Mouse (Mus musculus): ENCODE measurements around the gene Nr4a1. TPM values are rescaled to one million over a fixed set of nuclear protein-coding genes. Genes with fewer than 3 reads are reported as not detected.

Nr4a1 gene
- polyA plus RNA-seq, 1 experiment from 2014 or later, result 9.5 TPM

- H3K36me3 ChIP-seq, result no peaks in the 10 kb centered on the region
- no peaks in the 10 kb centered on the region for H3K9me3 ChIP-seq
- 91% methylated on average over 3 of the region's 3 CpGs for WGBS
- no peak for ATAC-seq (ENCODE audit: insufficient number of reproducible peaks, insufficient read depth, low FRiP score, low TSS enrichment, low read depth)
- no peak overlapping the region for H3K4me3 ChIP-seq
- 0 out of 2 replicates have a peak overlapping the region, but pooled peaks have one; percentile 23 for H3K9ac ChIP-seq
- H3K4me2 ChIP-seq, result no peak overlapping the region
- peak overlapping the region; percentile 91 for H3K27ac ChIP-seq
- no peaks in the 10 kb centered on the region for H3K27me3 ChIP-seq
- H3K4me1 ChIP-seq, result peaks cover 31% of the 10 kb centered on the region
These were observed 5.9 kb downstream of the Nr4a1 start for GRCm38 (mm10) chr15:101259922-101260321.

DNA sequence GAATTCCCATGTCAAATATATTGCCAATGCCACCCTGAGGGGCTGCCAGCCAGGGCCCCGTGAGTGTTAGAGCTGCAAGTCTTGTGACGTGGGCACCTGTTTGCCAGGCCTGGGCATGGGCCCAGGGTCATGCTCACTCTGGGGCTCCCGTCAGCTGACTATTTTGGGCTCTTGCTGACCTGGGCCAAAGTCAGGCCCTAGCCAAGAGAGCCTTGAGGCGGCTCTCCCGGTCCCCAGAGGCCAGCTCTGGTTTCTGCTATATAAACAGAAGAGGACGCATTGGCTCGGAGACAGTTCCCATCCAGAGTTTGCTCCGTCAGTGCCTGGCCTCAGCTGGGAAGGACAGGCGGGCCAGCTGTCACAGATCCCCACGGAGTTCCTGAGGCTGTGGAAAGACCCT is 6.3 kb downstream of the Nr4a1 start:
- Histone ChIP-seq H3K27ac (peak overlapping the region; percentile 91), H3K4me1 (peaks cover 31% of the 10 kb centered on the region), H3K27me3 (no peaks in the 10 kb centered on the region), H3K9me3 (no peaks in the 10 kb centered on the region), H3K9ac (0 out of 2 replicates have a peak overlapping the region, but pooled peaks have one; percentile 23), H3K36me3 (no peaks in the 10 kb centered on the region), H3K4me3 (no peak overlapping the region), H3K4me2 (0 out of 2 replicates have a peak overlapping the region, but pooled peaks have one; percentile 31)
- ATAC-seq (ENCODE audit: insufficient number of reproducible peaks, insufficient read depth, low FRiP score, low TSS enrichment, low read depth), result no peak
- 44% methylated on average over 10 of the region's 10 CpGs for WGBS

GRCm38 (mm10) chr15:101260874-101261622 is 7.0 kb downstream of the Nr4a1 start:
- Histone ChIP-seq H3K9ac (peak overlapping the region; percentile 52; the same call in 1 of the 2 replicates), H3K27ac (peak overlapping the region; percentile 91), H3K9me3 (no peaks in the 10 kb centered on the region), H3K4me1 (peaks cover 36% of the 10 kb centered on the region), H3K4me3 (no peak overlapping the region), H3K27me3 (no peaks in the 10 kb centered on the region), H3K4me2 (peak overlapping the region; percentile 31), H3K36me3 (no peaks in the 10 kb centered on the region)
- WGBS, result 31% methylated on average over 13 of the region's 13 CpGs
- no peak for ATAC-seq (ENCODE audit: insufficient number of reproducible peaks, insufficient read depth, low FRiP score, low TSS enrichment, low read depth)

DNA sequence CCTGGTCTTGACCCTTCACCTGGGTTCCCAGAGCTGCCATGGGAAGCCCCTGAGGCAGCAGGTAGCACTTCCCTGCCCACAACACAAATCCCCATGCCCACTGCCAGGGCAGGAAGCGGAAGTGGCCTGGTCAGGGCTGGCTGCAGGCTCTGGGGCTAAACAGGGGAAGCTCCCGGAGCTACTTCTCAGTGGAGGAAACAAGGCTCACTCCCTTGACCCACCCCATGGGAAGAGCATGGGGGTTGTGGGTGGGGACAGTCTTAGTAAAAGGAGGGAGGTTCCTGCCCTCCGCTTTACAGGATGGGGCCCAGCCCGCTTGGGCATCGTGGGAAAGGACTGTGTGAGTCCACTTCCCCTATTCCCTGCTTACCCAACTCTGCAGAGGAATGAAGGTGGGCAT is 8.4 kb downstream of the Nr4a1 start:
- no peak overlapping the region for H3K4me3 ChIP-seq
- ATAC-seq (ENCODE audit: insufficient number of reproducible peaks, insufficient read depth, low FRiP score, low TSS enrichment, low read depth), result no peak
- H3K4me2 ChIP-seq, result no peak overlapping the region
- WGBS, result 55% methylated on average over 5 of the region's 5 CpGs
- no peaks in the 10 kb centered on the region for H3K36me3 ChIP-seq
- H3K27me3 ChIP-seq, result 0 out of 2 replicates have a peak, but pooled peaks cover under 1% of the 10 kb centered on the region
- H3K4me1 ChIP-seq, result peaks cover 44% of the 10 kb centered on the region
- no peak overlapping the region for H3K9ac ChIP-seq
- peak overlapping the region; percentile 53; the same call in 1 of the 2 replicates for H3K27ac ChIP-seq
- no peaks in the 10 kb centered on the region for H3K9me3 ChIP-seq

- Histone ChIP-seq H3K27ac (peak overlapping the region; percentile 80), H3K4me3 (peak overlapping the region; percentile 54), H3K9me3 (no peaks in the 10 kb centered on the region), H3K4me1 (peaks cover 38% of the 10 kb centered on the region), H3K36me3 (peaks cover 15% of the 10 kb centered on the region), H3K9ac (peak overlapping the region; percentile 68), H3K27me3 (peaks cover 14% of the 10 kb centered on the region), H3K4me2 (peak overlapping the region; percentile 90)
- peak; percentile 89 for ATAC-seq (ENCODE audit: insufficient number of reproducible peaks, insufficient read depth, low FRiP score, low TSS enrichment, low read depth)
- WGBS, result 1% methylated on average over 57 of the region's 57 CpGs
These were observed 12.3 kb downstream of the Nr4a1 start for GRCm38 (mm10) chr15:101266132-101266963.

DNA sequence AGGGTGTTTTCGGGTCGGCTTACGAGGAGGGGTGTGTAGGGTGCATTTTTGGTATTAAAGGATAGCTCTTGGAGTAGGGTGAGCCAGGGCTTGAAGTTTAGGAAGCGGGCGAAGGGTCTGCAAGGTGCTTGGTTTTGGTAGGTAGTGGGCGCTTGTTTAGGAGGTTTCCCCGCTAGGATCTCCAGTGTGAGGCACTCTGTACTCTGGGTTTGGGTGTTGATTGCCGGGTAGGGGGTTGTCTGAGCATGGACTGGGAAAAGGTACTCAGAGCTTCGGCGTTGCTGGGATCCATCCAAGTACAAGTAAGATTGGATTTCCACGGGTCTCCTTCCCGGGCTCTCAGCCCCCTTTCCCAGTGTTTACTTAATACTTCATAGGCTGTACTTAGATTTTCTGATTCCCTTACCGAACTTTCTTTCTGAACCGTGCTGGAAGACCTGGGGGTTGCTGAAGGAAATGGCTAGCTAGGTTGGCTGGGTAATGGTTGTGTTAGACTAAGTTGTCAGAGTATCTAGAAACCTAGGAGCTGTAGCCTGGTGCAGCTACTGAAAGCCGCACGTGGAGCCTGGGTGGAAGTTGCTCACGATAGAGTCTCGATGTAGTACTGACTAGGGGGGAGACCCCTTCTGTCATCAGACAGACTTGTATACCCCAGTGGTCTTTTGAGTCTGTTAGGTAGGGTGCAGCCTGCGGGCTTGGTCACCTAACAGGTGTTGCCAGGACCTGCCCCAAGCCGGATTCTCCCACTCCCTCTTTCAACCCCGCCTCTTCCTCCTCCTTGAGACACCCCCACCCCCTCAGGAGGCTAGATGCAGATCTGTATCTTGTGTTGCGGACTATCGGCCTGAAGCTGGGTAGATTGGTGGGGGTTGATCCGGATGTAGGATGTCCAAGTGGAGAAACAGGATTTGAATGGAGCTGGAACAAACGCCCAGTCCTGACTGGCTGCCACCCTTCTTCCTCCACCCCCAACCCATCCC is 13.3 kb downstream of the Nr4a1 start:
- Histone ChIP-seq H3K27ac (peak overlapping the region; percentile 80), H3K36me3 (peaks cover 25% of the 10 kb centered on the region), H3K4me2 (peak overlapping the region; percentile 90), H3K9ac (peak overlapping the region; percentile 68), H3K9me3 (no peaks in the 10 kb centered on the region), H3K27me3 (peaks cover 14% of the 10 kb centered on the region), H3K4me1 (peaks cover 29% of the 10 kb centered on the region), H3K4me3 (peak overlapping the region; percentile 54)
- WGBS, result 3% methylated on average over 25 of the region's 25 CpGs
- ATAC-seq (ENCODE audit: insufficient number of reproducible peaks, insufficient read depth, low FRiP score, low TSS enrichment, low read depth), result no peak

GRCm38 (mm10) chr15:101270101-101270820 is 16.2 kb downstream of the Nr4a1 start:
- no peaks in the 10 kb centered on the region for H3K9me3 ChIP-seq
- ATAC-seq (ENCODE audit: insufficient number of reproducible peaks, insufficient read depth, low FRiP score, low TSS enrichment, low read depth), result no peak
- H3K9ac ChIP-seq, result no peak overlapping the region
- H3K36me3 ChIP-seq, result peaks cover 46% of the 10 kb centered on the region
- no peak overlapping the region for H3K27ac ChIP-seq
- H3K4me1 ChIP-seq, result peaks cover 29% of the 10 kb centered on the region
- 89% methylated on average over 29 of the region's 29 CpGs for WGBS
- no peak overlapping the region for H3K4me2 ChIP-seq
- H3K4me3 ChIP-seq, result no peak overlapping the region
- H3K27me3 ChIP-seq, result peaks cover 14% of the 10 kb centered on the region

DNA sequence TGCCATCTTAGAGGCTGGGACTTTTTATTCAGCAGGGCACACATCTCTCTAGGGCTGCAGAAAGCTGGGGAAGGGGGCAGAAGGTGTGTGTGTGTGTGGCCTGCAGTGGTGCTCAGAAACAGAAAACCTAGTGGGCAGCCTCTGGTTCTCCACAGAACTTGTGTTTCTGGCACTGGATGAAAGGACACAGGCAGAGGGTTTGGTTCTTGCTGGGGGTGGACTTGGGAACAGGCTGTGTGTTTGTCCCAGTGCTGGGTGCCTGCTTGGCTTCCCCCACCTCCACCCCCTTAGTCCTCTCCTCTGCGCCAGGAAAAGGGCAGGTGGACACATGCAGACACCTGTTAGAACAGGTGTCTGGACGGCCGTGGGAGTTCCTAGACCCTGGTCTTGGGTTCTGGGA is 17.0 kb downstream of the Nr4a1 start:
- Histone ChIP-seq H3K27ac (no peak overlapping the region), H3K4me3 (no peak overlapping the region), H3K4me2 (no peak overlapping the region), H3K9ac (no peak overlapping the region), H3K9me3 (no peaks in the 10 kb centered on the region), H3K4me1 (peaks cover 20% of the 10 kb centered on the region), H3K27me3 (peaks cover 14% of the 10 kb centered on the region), H3K36me3 (peaks cover 46% of the 10 kb centered on the region)
- ATAC-seq (ENCODE audit: insufficient number of reproducible peaks, insufficient read depth, low FRiP score, low TSS enrichment, low read depth), result no peak
- 55% methylated on average over 3 of the region's 3 CpGs for WGBS

DNA sequence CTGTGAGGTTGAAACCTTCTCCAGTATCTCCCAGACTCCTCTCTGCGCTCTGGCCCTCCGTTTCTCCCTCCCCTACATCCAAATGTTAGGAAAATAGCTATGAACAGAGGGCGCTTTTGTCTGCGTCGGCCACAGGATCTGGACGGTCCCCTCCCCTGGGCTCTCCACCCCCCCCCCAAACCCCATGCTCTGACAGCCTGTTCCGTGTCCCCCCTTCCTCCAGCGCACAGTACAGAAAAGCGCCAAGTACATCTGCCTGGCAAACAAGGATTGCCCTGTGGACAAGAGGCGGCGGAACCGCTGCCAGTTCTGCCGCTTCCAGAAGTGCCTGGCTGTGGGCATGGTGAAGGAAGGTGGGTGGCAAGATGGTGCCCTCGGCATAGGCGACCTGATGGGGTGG is 17.4 kb downstream of the Nr4a1 start:
- Histone ChIP-seq H3K4me2 (no peak overlapping the region), H3K27ac (no peak overlapping the region), H3K36me3 (peaks cover 46% of the 10 kb centered on the region), H3K9me3 (no peaks in the 10 kb centered on the region), H3K9ac (no peak overlapping the region), H3K4me3 (no peak overlapping the region), H3K4me1 (peaks cover 18% of the 10 kb centered on the region), H3K27me3 (peaks cover 14% of the 10 kb centered on the region)
- WGBS, result 75% methylated on average over 15 of the region's 15 CpGs
- ATAC-seq (ENCODE audit: insufficient number of reproducible peaks, insufficient read depth, low FRiP score, low TSS enrichment, low read depth), result no peak

- 78% methylated on average over 6 of the region's 6 CpGs for WGBS
- ATAC-seq (ENCODE audit: insufficient number of reproducible peaks, insufficient read depth, low FRiP score, low TSS enrichment, low read depth), result no peak
- Histone ChIP-seq H3K27me3 (no peaks in the 10 kb centered on the region), H3K4me3 (no peak overlapping the region), H3K4me2 (no peak overlapping the region), H3K36me3 (peaks cover 46% of the 10 kb centered on the region), H3K4me1 (peaks cover 17% of the 10 kb centered on the region), H3K9ac (no peak overlapping the region), H3K27ac (no peak overlapping the region), H3K9me3 (no peaks in the 10 kb centered on the region)
These were observed 20.3 kb downstream of the Nr4a1 start for GRCm38 (mm10) chr15:101274380-101274779.

Measured in embryonic facial prominence, embryonic 13.5 days (tissue).